Mouse (Mus musculus): Measurements from ENCODE around the gene Cst7.
"Not testable (repeated sequence)": the region's sequence is repeated elsewhere in the genome, so short reads cannot be mapped to it uniquely, and the experiment has no call there.

The Cst7 gene

DNA sequence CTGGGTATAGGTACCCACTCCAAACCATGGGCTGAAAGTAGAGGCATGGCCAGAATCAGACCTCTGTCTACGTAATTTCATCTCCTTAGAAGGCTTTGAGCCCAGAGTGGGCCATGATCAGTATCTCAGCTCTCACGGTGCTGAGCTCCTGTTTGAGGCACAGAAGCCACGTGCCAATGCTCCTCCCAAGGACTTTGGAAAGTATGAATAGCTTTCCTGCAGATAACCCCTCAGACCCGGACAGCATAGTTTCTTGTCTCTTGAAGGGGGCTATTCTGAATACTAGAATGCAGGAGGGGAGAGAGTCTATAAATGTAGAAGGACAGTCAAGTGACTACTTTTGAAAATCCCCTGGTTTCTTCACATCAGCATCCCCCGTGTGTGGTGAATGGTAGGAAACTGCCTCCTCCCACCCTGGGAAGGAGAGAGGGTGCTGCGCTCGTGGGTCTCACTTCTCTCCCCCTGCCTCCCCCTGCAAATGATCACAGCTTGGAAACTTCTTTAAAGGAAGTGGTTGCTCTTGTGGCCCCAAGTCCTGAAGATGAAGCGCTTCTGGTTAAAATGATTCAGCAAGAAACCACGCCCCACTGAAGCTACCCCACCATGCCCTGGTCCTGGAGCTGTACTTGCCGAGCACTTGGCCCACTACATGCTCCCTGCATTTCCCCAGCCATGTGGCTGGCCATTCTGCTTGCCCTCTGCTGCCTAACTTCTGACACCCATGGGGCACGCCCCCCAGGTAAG is at the start of gene Cst7:
TSS of gene Cst7 (plus strand) at position 569 of the 744 bp plus-strand sequence.
- no peak for DNase-seq (ENCODE audit: low read depth)

DNA sequence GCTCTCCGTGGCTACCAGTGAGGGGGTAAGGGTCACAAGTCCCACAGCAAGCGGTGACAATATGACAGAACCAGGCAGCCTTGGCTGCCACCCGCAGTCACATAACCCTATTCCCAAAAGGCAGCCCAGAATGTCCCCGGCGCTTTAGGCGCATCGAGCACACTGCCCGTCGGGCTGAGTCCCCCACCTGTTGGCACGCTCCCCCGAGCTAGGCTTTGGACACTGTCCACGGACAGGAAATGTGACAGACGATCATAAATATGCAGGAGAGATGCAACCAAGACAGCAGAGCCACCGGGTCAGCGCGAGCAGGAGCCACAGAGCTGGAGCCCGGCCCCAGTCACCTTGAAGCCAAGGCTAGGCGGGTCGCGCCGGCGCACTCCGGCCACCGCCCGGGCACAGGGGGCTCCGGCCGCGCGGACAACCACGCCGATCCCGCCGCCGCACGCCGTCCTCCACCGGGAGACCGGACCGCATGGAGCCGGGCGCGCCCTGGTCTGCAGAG is 44.5 kb upstream of the Cst7 start:
- DNase-seq (ENCODE audit: low read depth): no peak

GRCm38 (mm10) chr2:150549576-150549975 is 20.6 kb upstream of the Cst7 start:
- not testable (repeated sequence) for DNase-seq (ENCODE audit: low read depth)

GRCm38 (mm10) chr2:150558568-150558967 is 11.6 kb upstream of the Cst7 start:
- DNase-seq (ENCODE audit: low read depth): no peak

DNA sequence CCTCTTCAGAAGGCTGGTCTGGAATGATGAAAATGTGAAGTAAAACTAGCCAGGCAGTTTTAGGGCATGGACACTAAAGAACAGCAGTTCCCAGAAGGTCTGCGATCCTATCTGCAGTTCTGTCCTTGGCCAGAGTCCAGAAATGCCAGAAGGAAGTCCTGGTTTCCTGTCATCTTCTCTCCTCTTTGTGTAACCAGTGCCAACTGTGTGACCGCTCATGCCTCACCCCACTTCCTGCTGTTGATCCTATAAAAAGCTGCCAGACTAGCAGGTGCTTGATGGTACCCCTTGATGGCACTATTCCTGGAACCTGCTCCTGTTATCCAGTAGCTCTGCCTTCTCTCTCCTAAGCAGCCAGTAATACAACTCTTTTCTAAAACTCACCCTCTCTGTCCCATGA is 3.2 kb upstream of the Cst7 start:
- DNase-seq (ENCODE audit: low read depth): no peak

GRCm38 (mm10) chr2:150570761-150571160 is 546 bp downstream of the Cst7 start:
- no peak for DNase-seq (ENCODE audit: low read depth)

GRCm38 (mm10) chr2:150572463-150572862 is 2.2 kb downstream of the Cst7 start:
- no peak for DNase-seq (ENCODE audit: low read depth)

GRCm38 (mm10) chr2:150576256-150576655 is 6.0 kb downstream of the Cst7 start:
- DNase-seq (ENCODE audit: low read depth): no peak

DNA sequence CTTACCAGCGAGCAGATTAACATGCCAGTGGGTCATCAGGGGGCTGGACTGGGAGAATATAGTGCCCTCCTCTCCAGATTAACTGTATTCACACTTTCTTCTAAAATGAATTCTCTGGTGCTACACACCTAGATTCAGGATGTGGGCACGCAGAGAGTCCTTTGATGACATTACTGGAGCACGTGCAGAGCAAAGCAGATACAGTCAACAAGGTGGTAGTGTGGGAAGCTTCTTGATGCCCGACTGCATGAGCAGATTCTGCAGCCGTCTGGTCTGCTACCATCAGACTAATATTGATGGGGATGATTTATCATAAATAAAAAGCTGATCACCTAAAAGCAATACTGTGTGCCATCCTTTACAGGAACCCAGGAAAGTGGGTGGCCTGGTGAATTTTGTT is 8.4 kb downstream of the Cst7 start:
- DNase-seq (ENCODE audit: low read depth): no peak

GRCm38 (mm10) chr2:150579628-150580027 is 9.4 kb downstream of the Cst7 start:
- DNase-seq (ENCODE audit: low read depth): no peak

GRCm38 (mm10) chr2:150589076-150589475 is 18.9 kb downstream of the Cst7 start:
- no peak for DNase-seq (ENCODE audit: low read depth)

DNA sequence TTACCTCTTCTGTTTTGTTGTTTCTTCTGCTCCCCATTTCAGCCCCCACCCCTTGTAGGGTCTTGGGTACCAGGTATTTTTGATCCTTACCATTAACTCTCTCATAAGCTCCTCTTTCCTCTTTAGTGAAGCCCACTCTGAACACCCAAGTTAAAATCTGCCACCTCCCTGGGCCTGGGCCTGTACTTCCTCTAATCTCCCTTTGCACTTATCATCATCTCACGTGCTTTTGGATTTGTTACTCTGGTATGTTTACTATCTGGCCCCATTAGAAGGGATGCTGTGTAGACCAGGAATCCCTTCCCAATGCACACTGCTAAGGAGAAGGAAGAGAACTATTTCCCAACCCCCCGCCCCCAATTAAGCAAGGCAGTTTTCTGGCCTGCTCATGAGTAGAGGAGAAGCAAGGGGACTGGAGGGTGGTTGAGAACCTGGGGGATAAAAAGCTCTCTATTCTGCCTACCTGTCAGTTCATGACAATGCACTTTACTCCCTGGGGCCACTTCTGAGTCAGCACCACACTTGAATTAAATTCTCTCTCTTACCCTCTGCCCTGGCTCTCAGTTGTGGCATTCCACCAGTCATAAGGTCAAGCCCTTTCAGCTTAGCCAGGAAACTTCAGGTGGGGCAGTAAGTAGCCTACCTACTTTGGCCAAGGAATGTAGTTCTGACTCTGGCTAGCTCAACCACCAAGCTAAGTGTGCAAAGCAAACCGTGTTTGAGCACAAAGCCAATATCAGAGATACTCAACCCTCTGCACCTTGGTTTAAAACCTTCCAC is 25.4 kb downstream of the Cst7 start:
- no peak for DNase-seq (ENCODE audit: low read depth)

DNA sequence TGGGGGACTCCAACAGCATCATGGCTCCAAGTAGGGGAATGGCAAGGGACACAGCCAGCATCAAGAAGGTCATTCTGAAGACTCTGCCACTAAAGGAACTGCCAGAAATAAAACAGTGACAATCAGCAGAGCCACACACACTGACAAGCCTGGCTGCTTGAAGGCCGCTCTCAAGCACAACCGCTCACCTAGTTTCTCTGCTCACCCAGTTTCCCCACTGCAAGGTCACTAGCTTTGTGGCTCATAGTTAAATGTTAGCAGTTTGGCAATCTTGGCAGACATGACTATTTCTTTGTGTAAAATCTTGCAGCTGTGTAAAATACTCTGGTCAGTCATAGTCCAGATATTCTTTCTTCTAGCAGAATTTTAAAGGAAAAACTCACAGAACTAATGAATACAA is 30.0 kb downstream of the Cst7 start:
- DNase-seq (ENCODE audit: low read depth): no peak

DNA sequence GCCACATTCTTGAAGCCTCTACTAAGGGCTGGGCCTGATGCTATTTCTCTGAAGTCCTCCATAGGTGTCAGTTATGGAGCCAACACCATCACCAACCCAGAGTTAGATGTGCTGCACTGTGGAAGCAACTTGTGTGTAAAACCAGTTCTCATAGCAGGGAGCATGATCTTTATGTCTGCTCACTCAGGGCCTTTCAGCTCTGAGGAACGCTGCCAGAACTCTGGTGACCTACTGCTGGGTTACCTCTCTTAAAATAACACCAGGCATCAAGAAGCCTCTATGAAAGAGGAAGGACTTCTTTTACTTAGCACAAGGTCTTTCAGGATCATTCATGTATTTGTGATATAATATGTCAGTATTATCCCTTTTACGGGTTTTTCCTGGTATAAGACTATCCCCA is 32.0 kb downstream of the Cst7 start:
- DNase-seq (ENCODE audit: low read depth): no peak

- no peak for DNase-seq (ENCODE audit: low read depth)
These were observed 34.6 kb downstream of the Cst7 start for GRCm38 (mm10) chr2:150604802-150605201.

DNA sequence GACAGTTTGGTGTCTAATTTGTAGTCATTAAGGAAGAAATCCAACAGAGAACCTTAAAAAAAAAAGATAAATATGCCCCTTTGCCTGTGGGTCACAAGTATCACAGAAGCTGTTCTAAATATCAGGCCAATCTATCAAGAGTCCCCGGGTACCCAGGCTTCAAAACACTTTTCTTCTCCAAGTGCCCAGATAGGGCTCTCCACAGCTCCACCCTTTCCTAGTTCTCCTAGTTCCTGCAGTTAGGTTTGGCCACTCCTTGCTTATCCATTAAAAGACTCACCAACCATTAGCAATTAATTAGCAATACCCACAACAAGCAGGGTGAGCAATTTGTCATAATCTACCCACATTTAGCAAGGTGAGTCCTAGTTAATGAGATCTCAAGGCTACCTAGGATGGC is 36.9 kb downstream of the Cst7 start:
- DNase-seq (ENCODE audit: low read depth): no peak

DNA sequence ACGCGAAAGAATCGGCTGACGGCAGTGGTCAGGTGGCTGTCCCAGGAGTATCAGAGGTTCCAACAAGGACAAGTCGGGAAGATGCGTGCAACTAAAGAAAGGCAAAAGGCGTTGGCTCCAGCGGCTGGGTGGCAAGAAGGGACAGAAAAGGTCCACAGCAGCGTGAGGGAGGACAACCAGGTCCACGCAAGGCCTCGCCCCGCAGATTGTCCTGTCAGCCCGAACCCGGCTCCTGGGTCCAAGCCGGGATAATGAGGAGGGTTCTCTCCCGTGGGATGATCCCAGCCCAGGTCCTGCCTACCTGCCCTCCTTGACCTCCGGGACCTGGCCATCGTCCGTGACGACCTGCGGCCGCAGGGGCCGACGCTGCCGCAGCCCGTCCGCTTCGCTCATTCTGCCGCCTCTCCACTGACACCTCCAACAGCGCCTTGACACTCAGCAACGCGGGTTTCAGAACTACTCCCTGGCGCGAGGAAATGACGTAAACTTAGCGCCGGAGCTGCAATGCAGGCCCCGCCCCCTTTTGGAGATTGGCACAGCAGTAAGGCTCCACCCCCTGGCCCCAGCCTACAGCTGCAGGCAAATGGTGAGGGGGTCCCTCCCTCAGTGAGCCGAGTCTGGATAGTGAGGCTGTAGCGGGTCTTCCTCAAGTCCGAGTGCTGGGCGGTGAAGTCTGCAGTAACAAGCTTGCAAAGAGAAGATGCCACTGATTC is 38.0 kb downstream of the Cst7 start, which contains the start of gene Apmap:
TSS of gene Apmap (minus strand) at position 481 of the 713 bp plus-strand sequence.
- DNase-seq (ENCODE audit: low read depth): peak; percentile 96

DNA sequence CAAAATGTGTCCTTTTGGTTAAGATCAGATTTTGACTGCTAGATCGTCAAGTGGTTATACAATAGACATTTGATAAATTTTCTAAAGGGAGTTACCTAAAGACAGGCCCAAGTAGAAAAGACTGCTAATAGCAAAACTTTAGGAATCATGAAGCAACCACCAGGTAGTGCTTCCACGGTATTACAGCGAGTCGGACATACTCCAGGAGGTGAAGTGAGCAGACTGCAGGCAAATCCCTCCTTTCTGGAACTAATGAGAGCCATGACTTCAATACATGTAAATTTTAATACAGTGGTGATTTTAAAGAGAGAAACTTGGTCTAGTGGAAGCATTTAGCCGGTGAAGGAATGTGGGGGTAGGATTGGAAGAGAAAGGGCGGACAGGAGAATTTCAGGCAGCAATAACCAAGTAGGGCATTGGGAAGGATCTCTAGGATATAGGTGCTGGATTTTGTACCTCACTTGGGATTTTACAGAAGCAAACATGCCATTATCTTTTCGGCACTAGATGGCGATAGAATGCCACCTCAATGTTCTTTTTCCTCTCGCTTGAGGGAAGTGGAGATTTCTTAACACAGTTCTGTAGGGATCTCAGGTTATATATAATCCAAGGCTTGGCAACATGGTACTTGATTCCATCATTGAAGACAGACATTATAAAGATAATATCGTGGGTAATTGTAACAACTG is 38.8 kb downstream of the Cst7 start:
- peak; percentile 78 for DNase-seq (ENCODE audit: low read depth)

DNA sequence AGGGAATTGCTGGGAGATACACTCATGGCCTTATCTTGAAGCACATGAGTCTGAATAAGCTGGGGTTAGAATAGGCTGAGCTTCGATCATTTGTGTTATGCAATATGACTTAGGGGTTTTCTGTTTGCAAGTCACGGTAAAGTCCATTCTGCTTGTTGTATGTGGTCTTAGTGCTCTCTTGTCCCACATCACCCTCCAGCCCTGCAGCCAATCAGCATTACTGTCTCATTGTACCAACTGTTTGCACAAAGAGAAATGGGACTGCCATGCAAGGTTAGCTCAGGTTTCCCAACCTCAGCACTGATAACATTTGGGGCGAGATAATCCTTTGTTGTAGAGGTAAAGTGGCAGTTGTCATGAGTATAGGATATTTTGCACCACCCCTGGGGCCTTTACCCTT is 39.9 kb downstream of the Cst7 start:
- DNase-seq (ENCODE audit: low read depth): no peak

DNA sequence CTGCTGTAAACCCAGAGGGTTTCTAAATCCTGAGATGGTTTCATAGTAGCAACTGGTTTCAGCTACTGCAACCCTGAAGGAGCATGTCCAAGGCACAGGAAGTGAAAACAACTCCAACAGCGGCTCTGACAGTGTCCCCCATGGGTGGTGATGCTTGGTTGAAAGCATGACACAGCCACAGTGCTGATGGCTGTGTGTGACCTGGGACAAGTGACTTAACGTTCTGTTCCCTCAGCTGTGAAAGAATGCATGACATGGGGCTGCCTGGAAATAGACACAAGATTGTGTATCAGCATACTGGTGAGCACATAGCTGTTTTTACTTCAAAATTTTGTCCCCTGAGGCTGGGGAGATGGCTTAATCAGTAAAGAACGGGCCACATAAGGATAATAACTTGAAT is 51.5 kb downstream of the Cst7 start:
- no peak for DNase-seq (ENCODE audit: low read depth)

- no peak for DNase-seq (ENCODE audit: low read depth)
These were observed 53.7 kb downstream of the Cst7 start for GRCm38 (mm10) chr2:150623957-150624356.

DNA sequence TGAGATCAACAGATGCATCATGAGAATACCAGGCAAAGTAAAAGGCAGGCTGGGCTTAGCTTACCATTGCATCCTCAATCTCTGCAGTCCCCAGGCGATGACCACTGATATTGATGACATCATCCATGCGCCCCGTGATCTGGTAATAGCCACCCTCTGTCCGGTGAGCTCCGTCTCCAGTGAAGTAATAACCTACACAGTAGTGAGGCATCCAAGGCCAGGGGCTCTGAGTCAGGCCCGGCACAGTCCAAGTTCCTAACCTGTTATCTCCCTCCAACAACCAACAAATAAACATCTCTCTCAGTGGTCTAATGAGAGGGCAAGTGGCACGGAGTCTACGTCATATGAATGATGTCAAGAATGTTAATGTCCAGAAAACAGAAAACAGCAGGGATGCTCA is 54.7 kb downstream of the Cst7 start:
- DNase-seq (ENCODE audit: low read depth): no peak
